Mouse (Mus musculus) liver, embryonic 15.5 days (tissue): ENCODE results near the gene Elf4. TPM values are rescaled to one million over a fixed set of nuclear protein-coding genes. Genes with fewer than 3 reads are reported as not detected.

Experiments
- ATAC-seq: fragments of 200-750 bp; cut with Nextera tagmentation; 2 replicates; pipeline ENCODE4 v1.8.0; 2017; ENCODE audit warnings: moderate number of reproducible peaks, mild to moderate bottlenecking, moderate library complexity; ENCODE audit not compliant: insufficient read depth
- H3K27ac ChIP-seq: fragments of 300-500 bp; sonication (generic); replicated peaks from 2 replicates; pipeline ENCODE4 v1.5.1; 2015; ENCODE audit warnings: mild to moderate bottlenecking, inconsistent platforms
- H3K27me3 ChIP-seq: fragments of 300-500 bp; sonication (generic); 2 replicates; pipeline ENCODE4 v1.6.1; 2015; ENCODE audit warnings: mild to moderate bottlenecking, inconsistent platforms
- H3K36me3 ChIP-seq: fragments of 300-500 bp; sonication (generic); replicated peaks from 2 replicates; pipeline ENCODE4 v1.6.1; 2015; ENCODE audit warnings: moderate library complexity, mild to moderate bottlenecking, inconsistent platforms
- H3K4me1 ChIP-seq: fragments of 300-500 bp; sonication (generic); replicated peaks from 2 replicates; pipeline ENCODE4 v1.6.1; 2015; ENCODE audit warnings: inconsistent platforms
- H3K4me2 ChIP-seq: fragments of 300-500 bp; sonication (generic); 2 replicates; pipeline ENCODE4 v1.6.1; 2015; ENCODE audit warnings: moderate library complexity, mild to moderate bottlenecking, inconsistent platforms
- H3K4me3 ChIP-seq: fragments of 300-500 bp; sonication (generic); replicated peaks from 2 replicates; pipeline ENCODE4 v1.5.1; 2015; ENCODE audit warnings: mild to moderate bottlenecking, inconsistent platforms
- H3K9ac ChIP-seq: fragments of 300-500 bp; sonication (generic); 2 replicates; pipeline ENCODE4 v1.6.1; 2015; ENCODE audit warnings: moderate library complexity, mild to moderate bottlenecking, inconsistent platforms
- H3K9me3 ChIP-seq: fragments of 300-500 bp; sonication (generic); replicated peaks from 2 replicates; pipeline ENCODE4 v1.6.1; 2016; ENCODE audit warnings: inconsistent platforms
- WGBS: fragments of 180-500 bp; shearing (Covaris S2); methylation state at CpG from one replicate; pipeline ENCODE4 v1.1.7; 2015; ENCODE audit warnings: mixed read lengths; ENCODE audit not compliant: insufficient replicate concordance; 5-methylcytosine and 5-hydroxymethylcytosine counted together
- polyA plus RNA-seq: library from polyadenylated mRNA; unstranded; fragments of >200 nt; fragmentation: Nextera tagmentation; extraction: Ambion mirVana; gene quantifications from 2 replicates; pipeline ENCODE4 v1.2.1, GENCODE M21; 2015

Gene Elf4
- polyA plus RNA-seq, 1 experiment from 2014 or later, result 2.4 TPM

- Histone ChIP-seq H3K9me3 (no peaks in the 10 kb centered on the region), H3K27ac (0 out of 2 replicates have a peak overlapping the region, but pooled peaks have one; percentile 6), H3K9ac (no peak overlapping the region), H3K36me3 (0 out of 2 replicates have a peak, but pooled peaks cover 5% of the 10 kb centered on the region), H3K4me2 (no peak overlapping the region), H3K4me1 (peaks cover 23% of the 10 kb centered on the region), H3K4me3 (no peak overlapping the region), H3K27me3 (no peaks in the 10 kb centered on the region)
- WGBS, result 27% methylated on average over 1 of the region's 1 CpGs
- ATAC-seq, result no peak
Measured at GRCm38 (mm10) chrX:48423671-48424070, 39.3 kb downstream of the Elf4 start.

- H3K9me3 ChIP-seq, result no peaks in the 10 kb centered on the region
- ATAC-seq, result no peak
- H3K9ac ChIP-seq, result no peak overlapping the region
- H3K27ac ChIP-seq, result no peak overlapping the region
- H3K27me3 ChIP-seq, result no peaks in the 10 kb centered on the region
- peaks cover 23% of the 10 kb centered on the region for H3K4me1 ChIP-seq
- 32% methylated on average over 4 of the region's 4 CpGs for WGBS
- 0 out of 2 replicates have a peak, but pooled peaks cover 7% of the 10 kb centered on the region for H3K36me3 ChIP-seq
- H3K4me3 ChIP-seq, result no peak overlapping the region
- no peak overlapping the region for H3K4me2 ChIP-seq
Measured at GRCm38 (mm10) chrX:48422986-48423385, 39.9 kb downstream of the Elf4 start.

GRCm38 (mm10) chrX:48418417-48418816 lies 44.5 kb downstream of the Elf4 start:
- no peak overlapping the region for H3K27ac ChIP-seq
- no peak overlapping the region for H3K9ac ChIP-seq
- H3K36me3 ChIP-seq, result peaks cover 20% of the 10 kb centered on the region
- no peaks in the 10 kb centered on the region for H3K9me3 ChIP-seq
- H3K4me2 ChIP-seq, result no peak overlapping the region
- H3K4me3 ChIP-seq, result no peak overlapping the region
- H3K27me3 ChIP-seq, result no peaks in the 10 kb centered on the region
- 60% methylated on average over 2 of the region's 2 CpGs for WGBS
- H3K4me1 ChIP-seq, result no peaks in the 10 kb centered on the region; the same call in 1 of the 2 replicates
- ATAC-seq, result no peak

- H3K36me3 ChIP-seq, result peaks cover 20% of the 10 kb centered on the region
- ATAC-seq, result no peak
- no peak overlapping the region for H3K4me2 ChIP-seq
- no peak overlapping the region for H3K9ac ChIP-seq
- no peaks in the 10 kb centered on the region for H3K27me3 ChIP-seq
- H3K9me3 ChIP-seq, result no peaks in the 10 kb centered on the region
- WGBS, result 72% methylated on average over 5 of the region's 5 CpGs
- no peak overlapping the region for H3K4me3 ChIP-seq
- H3K27ac ChIP-seq, result no peak overlapping the region
- H3K4me1 ChIP-seq, result peaks cover 12% of the 10 kb centered on the region
Measured at GRCm38 (mm10) chrX:48414291-48414690, 48.6 kb downstream of the Elf4 start.

GRCm38 (mm10) chrX:48412629-48413028 lies 50.3 kb downstream of the Elf4 start:
- H3K36me3 ChIP-seq, result peaks cover 10% of the 10 kb centered on the region
- H3K27ac ChIP-seq, result no peak overlapping the region
- peaks cover 14% of the 10 kb centered on the region for H3K4me1 ChIP-seq
- no peak overlapping the region for H3K4me3 ChIP-seq
- no peaks in the 10 kb centered on the region for H3K9me3 ChIP-seq
- 61% methylated on average over 6 of the region's 6 CpGs for WGBS
- H3K27me3 ChIP-seq, result no peaks in the 10 kb centered on the region
- ATAC-seq, result no peak
- H3K9ac ChIP-seq, result no peak overlapping the region
- H3K4me2 ChIP-seq, result no peak overlapping the region

GRCm38 (mm10) chrX:48410388-48410776 lies 52.5 kb downstream of the Elf4 start:
- no peak overlapping the region for H3K9ac ChIP-seq
- H3K4me3 ChIP-seq, result peak overlapping the region; percentile 63
- H3K9me3 ChIP-seq, result no peaks in the 10 kb centered on the region
- peak; percentile 25 for ATAC-seq
- H3K27ac ChIP-seq, result 0 out of 2 replicates have a peak overlapping the region, but pooled peaks have one; percentile 19
- 19% methylated on average over 7 of the region's 7 CpGs for WGBS
- H3K4me1 ChIP-seq, result peaks cover 14% of the 10 kb centered on the region
- H3K36me3 ChIP-seq, result peaks cover 6% of the 10 kb centered on the region
- H3K4me2 ChIP-seq, result peak overlapping the region; percentile 75
- H3K27me3 ChIP-seq, result no peaks in the 10 kb centered on the region

GRCm38 (mm10) chrX:48409611-48410387 lies 53.1 kb downstream of the Elf4 start:
- ATAC-seq, result peak; percentile 87
- Histone ChIP-seq H3K9ac (peak overlapping the region; percentile 25; the same call in 1 of the 2 replicates), H3K4me2 (peak overlapping the region; percentile 75), H3K4me3 (peak overlapping the region; percentile 63), H3K27ac (peak overlapping the region; percentile 64; the same call in 1 of the 2 replicates), H3K27me3 (no peaks in the 10 kb centered on the region), H3K4me1 (peaks cover 14% of the 10 kb centered on the region), H3K9me3 (no peaks in the 10 kb centered on the region), H3K36me3 (peaks cover 11% of the 10 kb centered on the region)
- whole genome bisulfite sequencing, result 11% methylated on average over 36 of the region's 36 CpGs

GRCm38 (mm10) chrX:48405141-48405540 lies 57.8 kb downstream of the Elf4 start:
- 50% methylated on average over 3 of the region's 3 CpGs for WGBS
- peaks cover 9% of the 10 kb centered on the region for H3K4me1 ChIP-seq
- H3K27ac ChIP-seq, result no peak overlapping the region
- no peak overlapping the region for H3K9ac ChIP-seq
- H3K4me3 ChIP-seq, result no peak overlapping the region
- no peak for ATAC-seq
- H3K9me3 ChIP-seq, result no peaks in the 10 kb centered on the region
- H3K36me3 ChIP-seq, result peaks cover 56% of the 10 kb centered on the region
- no peak overlapping the region for H3K4me2 ChIP-seq
- H3K27me3 ChIP-seq, result no peaks in the 10 kb centered on the region

- ATAC-seq, result no peak
- Histone ChIP-seq H3K36me3 (peaks cover 83% of the 10 kb centered on the region), H3K4me2 (no peak overlapping the region), H3K9ac (no peak overlapping the region), H3K4me1 (no peaks in the 10 kb centered on the region), H3K4me3 (no peak overlapping the region), H3K9me3 (no peaks in the 10 kb centered on the region), H3K27me3 (no peaks in the 10 kb centered on the region), H3K27ac (no peak overlapping the region)
- WGBS, result 76% methylated on average over 4 of the region's 4 CpGs
Measured at GRCm38 (mm10) chrX:48399994-48400393, 62.9 kb downstream of the Elf4 start.

- Histone ChIP-seq H3K27ac (no peak overlapping the region), H3K9ac (no peak overlapping the region), H3K27me3 (no peaks in the 10 kb centered on the region), H3K9me3 (no peaks in the 10 kb centered on the region), H3K4me1 (no peaks in the 10 kb centered on the region), H3K4me2 (no peak overlapping the region), H3K4me3 (no peak overlapping the region), H3K36me3 (peaks cover 93% of the 10 kb centered on the region)
- ATAC-seq, result no peak
- WGBS, result 72% methylated on average over 6 of the region's 6 CpGs
Measured at GRCm38 (mm10) chrX:48389380-48389779, 73.6 kb downstream of the Elf4 start.

- Histone ChIP-seq H3K36me3 (peaks cover 92% of the 10 kb centered on the region), H3K27me3 (no peaks in the 10 kb centered on the region), H3K9ac (no peak overlapping the region), H3K9me3 (no peaks in the 10 kb centered on the region), H3K27ac (no peak overlapping the region), H3K4me2 (no peak overlapping the region), H3K4me1 (no peaks in the 10 kb centered on the region), H3K4me3 (no peak overlapping the region)
- no peak for ATAC-seq
- 60% methylated on average over 4 of the region's 4 CpGs for WGBS
Measured at GRCm38 (mm10) chrX:48385927-48386326, 77.0 kb downstream of the Elf4 start.
